Mouse (Mus musculus) heart, adult 2 months (tissue): ENCODE measurements around the gene Pde11a.

ENCODE experiments used
- CTCF ChIP-seq: fragments of 200-600 bp; IDR thresholded peaks from 2 replicates; pipeline ENCODE4 v1.8.1; 2022; ENCODE audit warnings: antibody characterized with exemption, mild to moderate bottlenecking, moderate library complexity
- EP300 ChIP-seq: fragments of 200-500 bp; IDR thresholded peaks from 2 replicates; pipeline ENCODE4 v1.6.1; 2011; ENCODE audit warnings: low read depth, low read length, control low read depth; ENCODE audit not compliant: insufficient read depth

GRCm38 (mm10) chr2:76060207-76060606 is 278.4 kb downstream of the Pde11a start:
- TF ChIP-seq CTCF (no peak), EP300 (no peak)
